Mouse (Mus musculus): Measurements from ENCODE around the gene Mpp1. TPM values are rescaled to one million over a fixed set of nuclear protein-coding genes. Genes with fewer than 3 reads are reported as not detected.

Mpp1 gene
- polyA plus RNA-seq, 1 experiment = 2.4 TPM

DNA sequence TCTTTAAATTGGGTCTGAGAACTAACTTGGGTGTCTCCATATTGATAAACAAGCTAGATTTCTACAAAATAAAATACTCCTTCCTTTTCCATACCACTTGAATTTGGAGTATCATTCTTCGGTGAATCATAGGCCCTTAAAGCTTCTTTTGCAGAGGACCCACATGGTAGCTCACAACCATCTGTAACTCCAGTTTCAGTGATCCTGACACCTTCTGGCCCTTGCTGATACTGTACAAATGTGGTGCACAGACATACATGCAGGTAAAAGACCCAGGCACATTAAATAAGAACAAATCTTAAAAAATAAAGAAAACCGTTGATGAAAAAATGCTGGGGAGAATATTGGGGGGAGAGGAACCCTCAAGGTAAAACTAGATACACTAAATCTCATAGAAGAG, 7.4 kb upstream of the Mpp1 start:
- H3K27me3 ChIP-seq (ENCODE audit: control insufficient read depth, insufficient read depth, low read length) = no peaks in the 10 kb centered on the region
- no peak for TF ChIP-seq CTCF (IDR thresholded peaks at IDR 0.05; ENCODE audit: control insufficient read depth, insufficient read depth, insufficient replicate concordance, low read depth, low read length)
- TF ChIP-seq POLR2A (IDR thresholded peaks at IDR 0.05; ENCODE audit: control insufficient read depth, low read depth, low read length) = no peak
- H3K27ac ChIP-seq (ENCODE audit: control insufficient read depth, insufficient read depth, low read depth, low read length) = no peak overlapping the region
- H3K4me1 ChIP-seq (ENCODE audit: control insufficient read depth, insufficient read depth, low read length) = no peaks in the 10 kb centered on the region
- no peaks in the 10 kb centered on the region for H3K36me3 ChIP-seq (ENCODE audit: control insufficient read depth, insufficient read depth, low read length)
- H3K4me3 ChIP-seq (ENCODE audit: control insufficient read depth, low read depth, low read length) = no peak overlapping the region

DNA sequence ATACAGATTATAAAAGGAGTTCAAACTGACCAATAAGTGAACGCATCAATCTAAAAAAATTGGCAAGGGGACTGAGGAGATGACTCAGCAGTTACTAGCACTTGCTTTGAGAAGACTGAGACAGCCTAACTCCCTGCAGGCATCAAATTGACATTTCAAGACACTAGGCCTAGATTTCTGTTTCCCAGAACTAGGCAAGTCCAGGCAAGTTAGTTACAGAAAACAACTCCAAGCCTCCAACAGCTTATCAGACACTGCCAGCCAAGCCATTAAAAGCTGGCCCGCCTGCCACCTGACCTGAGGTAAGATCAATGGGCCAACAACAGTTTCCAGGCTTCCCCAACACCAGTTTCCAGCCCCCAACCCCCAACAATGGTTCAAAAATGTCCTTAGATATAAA, 6.9 kb upstream of the Mpp1 start:
- TF ChIP-seq CTCF (IDR thresholded peaks at IDR 0.05; ENCODE audit: control insufficient read depth, insufficient read depth, insufficient replicate concordance, low read depth, low read length) (no peak), POLR2A (IDR thresholded peaks at IDR 0.05; ENCODE audit: control insufficient read depth, low read depth, low read length) (no peak)
- Histone ChIP-seq H3K27ac (ENCODE audit: control insufficient read depth, insufficient read depth, low read depth, low read length) (no peak overlapping the region), H3K4me3 (ENCODE audit: control insufficient read depth, low read depth, low read length) (no peak overlapping the region), H3K4me1 (ENCODE audit: control insufficient read depth, insufficient read depth, low read length) (no peaks in the 10 kb centered on the region), H3K36me3 (ENCODE audit: control insufficient read depth, insufficient read depth, low read length) (no peaks in the 10 kb centered on the region), H3K27me3 (ENCODE audit: control insufficient read depth, insufficient read depth, low read length) (no peaks in the 10 kb centered on the region)

DNA sequence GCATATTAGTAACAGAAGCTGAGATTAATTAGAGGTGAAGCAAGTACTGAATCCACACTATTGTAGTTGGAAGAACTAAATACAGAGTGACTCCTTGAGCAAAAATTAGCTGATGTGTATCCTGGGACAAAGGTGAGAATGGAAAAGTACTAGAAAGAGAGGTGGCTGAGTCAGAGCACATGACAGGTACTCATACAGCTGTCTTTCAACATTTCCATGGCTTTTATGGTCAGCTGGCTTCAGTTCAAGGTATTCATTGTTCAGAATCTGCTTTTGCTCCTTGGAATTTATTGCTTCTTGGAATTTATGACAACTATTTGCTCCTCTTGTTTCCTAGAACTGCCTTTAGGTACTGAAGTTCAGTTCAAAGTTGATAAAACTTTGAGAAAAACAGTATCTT, 6.1 kb upstream of the Mpp1 start:
- no peaks in the 10 kb centered on the region for H3K36me3 ChIP-seq (ENCODE audit: control insufficient read depth, insufficient read depth, low read length)
- H3K27ac ChIP-seq (ENCODE audit: control insufficient read depth, insufficient read depth, low read depth, low read length) = no peak overlapping the region
- H3K27me3 ChIP-seq (ENCODE audit: control insufficient read depth, insufficient read depth, low read length) = no peaks in the 10 kb centered on the region
- TF ChIP-seq POLR2A (IDR thresholded peaks at IDR 0.05; ENCODE audit: control insufficient read depth, low read depth, low read length) (no peak), CTCF (IDR thresholded peaks at IDR 0.05; ENCODE audit: control insufficient read depth, insufficient read depth, insufficient replicate concordance, low read depth, low read length) (no peak)
- no peak overlapping the region for H3K4me3 ChIP-seq (ENCODE audit: control insufficient read depth, low read depth, low read length)
- no peaks in the 10 kb centered on the region for H3K4me1 ChIP-seq (ENCODE audit: control insufficient read depth, insufficient read depth, low read length)

DNA sequence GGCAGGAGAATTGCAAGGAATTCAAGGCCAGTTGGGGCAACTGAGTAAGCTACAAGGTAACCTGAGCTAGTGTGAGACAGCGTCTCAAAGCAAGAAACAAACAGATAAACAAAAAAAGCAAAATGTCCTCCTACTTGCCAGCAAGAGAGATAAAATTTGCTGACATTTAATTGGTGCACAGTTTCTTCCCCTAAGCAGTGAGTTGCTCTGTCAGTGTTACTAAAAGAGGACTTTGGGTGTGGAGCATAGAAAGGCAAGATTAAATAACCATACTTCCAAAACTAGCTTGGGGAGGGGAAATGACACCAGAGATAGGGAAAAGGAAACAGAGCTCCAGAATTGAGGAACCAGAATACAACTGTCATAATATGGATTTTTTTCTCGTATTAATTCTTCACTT, 1.3 kb downstream of the Mpp1 start:
- no peaks in the 10 kb centered on the region for H3K27me3 ChIP-seq (ENCODE audit: control insufficient read depth, insufficient read depth, low read length)
- no peak overlapping the region for H3K27ac ChIP-seq (ENCODE audit: control insufficient read depth, insufficient read depth, low read depth, low read length)
- no peak overlapping the region for H3K4me3 ChIP-seq (ENCODE audit: control insufficient read depth, low read depth, low read length)
- no peaks in the 10 kb centered on the region for H3K36me3 ChIP-seq (ENCODE audit: control insufficient read depth, insufficient read depth, low read length)
- TF ChIP-seq CTCF (IDR thresholded peaks at IDR 0.05; ENCODE audit: control insufficient read depth, insufficient read depth, insufficient replicate concordance, low read depth, low read length) (no peak), POLR2A (IDR thresholded peaks at IDR 0.05; ENCODE audit: control insufficient read depth, low read depth, low read length) (no peak)
- no peaks in the 10 kb centered on the region for H3K4me1 ChIP-seq (ENCODE audit: control insufficient read depth, insufficient read depth, low read length)

DNA sequence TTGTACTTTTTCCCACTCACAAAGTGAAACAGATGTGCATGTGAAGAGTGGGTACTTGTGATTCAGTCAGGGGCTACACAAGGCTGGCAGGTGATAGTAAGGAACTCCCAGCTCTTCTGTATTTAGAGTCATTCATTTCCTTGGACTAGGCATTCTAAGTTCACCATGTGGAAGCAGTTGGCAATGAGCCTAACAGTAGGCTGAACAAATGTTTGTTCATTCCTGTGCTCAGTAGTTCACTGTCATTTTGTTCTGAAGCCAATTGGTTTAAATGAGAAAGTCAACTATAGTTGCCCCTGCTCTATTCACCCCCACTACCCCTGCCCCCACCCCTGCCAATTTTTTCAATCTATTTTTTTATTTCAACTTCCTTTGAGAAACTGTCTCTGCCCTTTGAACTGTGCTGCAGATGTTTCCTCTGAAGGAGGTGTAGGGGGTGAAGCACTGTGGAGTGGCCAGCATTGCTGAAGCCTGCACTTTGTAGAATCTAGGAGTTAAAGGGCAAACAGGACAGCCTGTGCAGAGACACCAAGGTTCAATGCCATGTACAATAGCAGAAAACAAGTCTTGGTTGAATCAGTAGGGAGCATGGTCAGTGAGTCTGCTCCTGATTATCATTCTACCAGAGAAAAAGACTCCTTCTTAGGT, 2.4 kb downstream of the Mpp1 start:
- H3K27ac ChIP-seq (ENCODE audit: control insufficient read depth, insufficient read depth, low read depth, low read length) = no peak overlapping the region
- TF ChIP-seq POLR2A (IDR thresholded peaks at IDR 0.05; ENCODE audit: control insufficient read depth, low read depth, low read length) = no peak
- TF ChIP-seq CTCF (IDR thresholded peaks at IDR 0.05; ENCODE audit: control insufficient read depth, insufficient read depth, insufficient replicate concordance, low read depth, low read length) = no peak
- no peaks in the 10 kb centered on the region for H3K4me1 ChIP-seq (ENCODE audit: control insufficient read depth, insufficient read depth, low read length)
- H3K27me3 ChIP-seq (ENCODE audit: control insufficient read depth, insufficient read depth, low read length) = no peaks in the 10 kb centered on the region
- H3K4me3 ChIP-seq (ENCODE audit: control insufficient read depth, low read depth, low read length) = no peak overlapping the region
- no peaks in the 10 kb centered on the region for H3K36me3 ChIP-seq (ENCODE audit: control insufficient read depth, insufficient read depth, low read length)

DNA sequence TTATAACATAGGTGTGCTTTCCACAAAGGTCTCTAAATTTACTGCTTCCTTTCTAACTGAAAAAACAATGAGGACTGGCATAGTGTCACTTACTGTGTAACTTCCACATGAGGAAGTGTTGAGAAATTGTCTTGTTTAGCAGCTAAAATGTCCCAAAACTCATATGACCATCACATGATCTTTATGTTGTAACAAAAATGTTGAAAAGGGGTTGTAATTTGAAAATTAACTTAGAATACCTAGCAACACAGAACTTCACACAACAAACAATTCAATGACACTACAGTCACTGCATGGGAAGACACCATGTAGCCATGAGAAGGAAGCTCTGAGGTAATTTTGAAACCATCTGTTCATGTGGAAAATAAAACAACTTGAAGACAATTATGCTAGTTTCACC, 3.9 kb downstream of the Mpp1 start:
- Histone ChIP-seq H3K27me3 (ENCODE audit: control insufficient read depth, insufficient read depth, low read length) (no peaks in the 10 kb centered on the region), H3K27ac (ENCODE audit: control insufficient read depth, insufficient read depth, low read depth, low read length) (no peak overlapping the region), H3K4me1 (ENCODE audit: control insufficient read depth, insufficient read depth, low read length) (no peaks in the 10 kb centered on the region), H3K4me3 (ENCODE audit: control insufficient read depth, low read depth, low read length) (no peak overlapping the region), H3K36me3 (ENCODE audit: control insufficient read depth, insufficient read depth, low read length) (no peaks in the 10 kb centered on the region)
- TF ChIP-seq CTCF (IDR thresholded peaks at IDR 0.05; ENCODE audit: control insufficient read depth, insufficient read depth, insufficient replicate concordance, low read depth, low read length) (no peak), POLR2A (IDR thresholded peaks at IDR 0.05; ENCODE audit: control insufficient read depth, low read depth, low read length) (no peak)

DNA sequence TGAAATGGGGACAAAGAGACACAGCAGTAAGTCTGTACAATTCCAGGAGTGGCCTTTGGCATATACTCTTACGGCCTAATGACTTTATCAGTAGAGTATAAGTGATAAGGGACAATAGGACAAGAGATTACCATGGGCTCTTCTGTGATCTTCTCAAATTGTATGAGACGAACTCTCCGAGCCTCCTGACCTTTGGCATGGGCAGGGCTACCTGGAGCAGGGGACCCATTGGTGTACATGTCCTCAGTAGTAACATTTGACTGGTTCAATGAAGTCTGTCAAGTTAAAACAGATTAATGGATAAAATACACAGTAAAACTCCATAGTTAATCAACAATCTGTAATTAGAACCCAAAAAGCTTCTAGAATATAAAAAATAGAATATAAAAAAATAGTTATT, 5.2 kb downstream of the Mpp1 start:
- Histone ChIP-seq H3K4me1 (ENCODE audit: control insufficient read depth, insufficient read depth, low read length) (no peaks in the 10 kb centered on the region), H3K4me3 (ENCODE audit: control insufficient read depth, low read depth, low read length) (no peak overlapping the region), H3K27me3 (ENCODE audit: control insufficient read depth, insufficient read depth, low read length) (no peaks in the 10 kb centered on the region), H3K36me3 (ENCODE audit: control insufficient read depth, insufficient read depth, low read length) (no peaks in the 10 kb centered on the region), H3K27ac (ENCODE audit: control insufficient read depth, insufficient read depth, low read depth, low read length) (no peak overlapping the region)
- no peak for TF ChIP-seq CTCF (IDR thresholded peaks at IDR 0.05; ENCODE audit: control insufficient read depth, insufficient read depth, insufficient replicate concordance, low read depth, low read length)
- no peak for TF ChIP-seq POLR2A (IDR thresholded peaks at IDR 0.05; ENCODE audit: control insufficient read depth, low read depth, low read length)

DNA sequence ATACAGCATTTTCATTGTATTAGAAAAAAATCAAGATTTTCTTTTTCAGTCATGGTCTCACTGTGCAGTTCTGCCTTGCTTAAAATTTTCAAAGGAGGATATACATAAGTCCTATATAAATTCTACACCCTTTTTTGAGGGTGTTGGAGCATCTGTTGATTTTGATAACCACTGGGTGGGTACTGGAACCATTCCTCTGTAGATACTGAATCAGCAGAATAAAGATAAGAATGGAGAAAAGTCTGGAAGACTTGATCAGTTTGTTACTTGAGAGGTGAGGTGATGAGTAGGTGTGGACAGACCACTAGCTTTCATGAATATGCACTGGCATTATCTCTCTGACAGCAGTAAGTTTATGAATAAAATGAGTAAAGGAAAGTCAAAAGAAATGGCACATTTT, 15.3 kb downstream of the Mpp1 start:
- H3K27me3 ChIP-seq (ENCODE audit: control insufficient read depth, insufficient read depth, low read length) = no peaks in the 10 kb centered on the region
- TF ChIP-seq POLR2A (IDR thresholded peaks at IDR 0.05; ENCODE audit: control insufficient read depth, low read depth, low read length) (no peak), CTCF (IDR thresholded peaks at IDR 0.05; ENCODE audit: control insufficient read depth, insufficient read depth, insufficient replicate concordance, low read depth, low read length) (no peak)
- H3K4me3 ChIP-seq (ENCODE audit: control insufficient read depth, low read depth, low read length) = no peak overlapping the region
- H3K4me1 ChIP-seq (ENCODE audit: control insufficient read depth, insufficient read depth, low read length) = no peaks in the 10 kb centered on the region
- H3K36me3 ChIP-seq (ENCODE audit: control insufficient read depth, insufficient read depth, low read length) = no peaks in the 10 kb centered on the region
- H3K27ac ChIP-seq (ENCODE audit: control insufficient read depth, insufficient read depth, low read depth, low read length) = no peak overlapping the region
